Mouse (Mus musculus): Measurements from ENCODE around the gene Crb1.

The Crb1 gene

GRCm38 (mm10) chr1:139223804-139224203, 153.1 kb downstream of the Crb1 start:
- no peak for DNase-seq (ENCODE audit: low read depth)

- DNase-seq (ENCODE audit: low read depth): no peak
Observed at GRCm38 (mm10) chr1:139215311-139215710, 161.6 kb downstream of the Crb1 start.

GRCm38 (mm10) chr1:139210505-139210904, 166.4 kb downstream of the Crb1 start:
- no peak for DNase-seq (ENCODE audit: low read depth)

- DNase-seq (ENCODE audit: low read depth): peak; percentile 41
Observed at GRCm38 (mm10) chr1:139209796-139210195, 167.1 kb downstream of the Crb1 start.

- DNase-seq (ENCODE audit: low read depth): no peak
Observed at GRCm38 (mm10) chr1:139206259-139206658, 170.6 kb downstream of the Crb1 start.

- DNase-seq (ENCODE audit: low read depth): no peak
Observed at GRCm38 (mm10) chr1:139203026-139203425, 173.9 kb downstream of the Crb1 start.

- no peak for DNase-seq (ENCODE audit: low read depth)
Observed at GRCm38 (mm10) chr1:139194428-139195028, 182.4 kb downstream of the Crb1 start.

GRCm38 (mm10) chr1:139194011-139194410, 182.9 kb downstream of the Crb1 start:
- no peak for DNase-seq (ENCODE audit: low read depth)

- no peak for DNase-seq (ENCODE audit: low read depth)
Observed at GRCm38 (mm10) chr1:139192635-139193034, 184.3 kb downstream of the Crb1 start.

GRCm38 (mm10) chr1:139180481-139181149, 196.3 kb downstream of the Crb1 start:
- DNase-seq (ENCODE audit: low read depth): no peak

- DNase-seq (ENCODE audit: low read depth): no peak
Observed at GRCm38 (mm10) chr1:139179707-139180106, 197.2 kb downstream of the Crb1 start.

GRCm38 (mm10) chr1:139174058-139174832, 202.7 kb downstream of the Crb1 start:
- no peak for DNase-seq (ENCODE audit: low read depth)

GRCm38 (mm10) chr1:139162814-139163213, 214.1 kb downstream of the Crb1 start:
- no peak for DNase-seq (ENCODE audit: low read depth)

- DNase-seq (ENCODE audit: low read depth): no peak
Observed at GRCm38 (mm10) chr1:139161619-139162018, 215.3 kb downstream of the Crb1 start.

GRCm38 (mm10) chr1:139156397-139156796, 220.5 kb downstream of the Crb1 start:
- DNase-seq (ENCODE audit: low read depth): no peak

- no peak for DNase-seq (ENCODE audit: low read depth)
Observed at GRCm38 (mm10) chr1:139153493-139153892, 223.4 kb downstream of the Crb1 start.

GRCm38 (mm10) chr1:139153006-139153405, 223.9 kb downstream of the Crb1 start:
- no peak for DNase-seq (ENCODE audit: low read depth)
